Mouse (Mus musculus) cerebellum, adult 9-11 months (tissue): ENCODE measurements at regions not wholly inside any gene's neighbourhood (a gene's known extent, or its start where the extent isn't known, plus 50 kb on each side); places are given as distances from the start of the nearest gene placed in this dataset.

Experiments used
- DNase-seq: peaks from one replicate; pipeline ENCODE4 v3.0.0; 2022

DNA sequence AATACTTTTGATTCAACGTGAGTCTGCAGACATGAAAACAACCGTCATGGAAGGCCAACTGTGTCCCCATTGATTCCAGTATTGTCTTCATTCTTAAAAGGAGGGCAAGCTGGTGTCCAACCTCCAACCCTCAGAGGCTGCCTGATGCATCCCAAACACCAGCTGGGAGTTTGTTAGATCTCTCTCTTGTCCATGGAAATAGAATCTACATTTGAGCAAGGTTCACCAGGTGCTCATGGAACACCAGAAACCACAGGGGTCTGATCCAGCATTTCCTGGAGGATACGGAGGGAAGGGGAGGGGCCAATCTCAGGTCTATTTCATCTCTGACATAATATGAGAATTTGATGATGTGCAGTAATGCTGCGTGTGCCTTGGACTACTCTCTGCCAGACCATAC, 512.3 kb upstream of the Tbx3 start:
- no peak for DNase-seq

GRCm38 (mm10) chr5:119162132-119162675, 508.3 kb upstream of the Tbx3 start:
- DNase-seq: no peak

DNA sequence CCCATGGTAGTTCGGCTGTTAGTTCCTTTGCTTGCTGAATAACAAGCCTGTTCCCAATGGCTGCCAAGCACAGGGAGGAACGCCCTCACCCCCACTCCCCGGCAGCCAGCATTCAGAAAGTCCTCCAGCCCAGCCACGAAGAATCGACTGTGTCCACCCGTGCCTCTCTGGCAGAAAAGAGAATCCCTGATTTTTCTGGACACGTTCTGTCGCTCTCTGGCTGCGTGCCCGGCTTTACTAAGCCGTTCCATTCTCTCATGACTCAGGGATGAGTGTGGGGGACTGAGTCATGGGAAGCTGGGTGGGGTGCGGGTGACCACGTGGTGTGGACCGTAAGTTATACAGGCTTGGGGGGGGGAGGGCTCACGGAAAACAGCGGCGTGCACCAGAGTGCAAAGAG, 502.8 kb upstream of the Tbx3 start:
- peak; percentile 8 for DNase-seq

- DNase-seq: no peak
These were observed 501.2 kb upstream of the Tbx3 start for GRCm38 (mm10) chr5:119169274-119169673.

- no peak for DNase-seq
These were observed 498.8 kb upstream of the Tbx3 start for GRCm38 (mm10) chr5:119171626-119172025.

DNA sequence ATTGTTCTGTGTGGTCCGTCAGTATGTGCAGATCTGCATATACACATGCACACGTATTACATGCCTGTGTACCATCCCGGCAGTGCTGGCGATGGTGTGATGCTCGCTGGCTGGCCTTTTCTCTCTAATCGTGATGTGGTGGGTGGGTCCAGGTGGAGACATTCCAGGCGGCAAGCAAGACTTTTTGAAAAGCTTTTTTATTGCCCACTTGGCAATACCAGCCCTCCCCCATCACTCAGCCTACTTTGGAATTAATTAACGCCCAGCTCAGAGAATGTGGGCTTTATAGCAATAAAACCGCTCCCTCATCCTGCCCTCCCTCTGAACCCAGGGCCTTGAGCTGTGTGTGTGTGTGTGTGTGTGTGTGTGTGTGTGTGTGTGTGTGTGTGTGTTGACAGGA, 491.7 kb upstream of the Tbx3 start:
- no peak for DNase-seq

- no peak for DNase-seq
These were observed 486.9 kb upstream of the Tbx3 start for GRCm38 (mm10) chr5:119183545-119184047.

DNA sequence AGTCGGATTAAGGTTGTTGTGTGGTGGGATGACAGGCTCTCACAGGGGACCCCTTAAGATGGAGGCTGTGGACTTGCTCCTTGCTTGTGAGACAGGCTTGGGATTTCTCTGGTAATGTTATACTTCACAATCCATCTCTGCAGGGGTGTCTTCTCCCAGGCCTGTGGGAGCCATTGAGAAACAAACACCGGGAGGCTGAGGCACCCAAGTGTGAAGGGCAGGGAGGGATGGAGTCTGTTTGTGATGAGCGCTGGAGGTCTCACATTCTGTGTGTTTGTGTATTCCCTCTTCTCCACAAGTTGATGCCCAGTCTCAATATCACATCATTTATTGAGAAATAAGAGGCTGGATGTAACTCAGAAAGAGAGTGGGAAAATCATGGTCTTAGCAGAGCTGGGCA, 483.9 kb upstream of the Tbx3 start:
- no peak for DNase-seq

GRCm38 (mm10) chr5:119188476-119188875, 482.0 kb upstream of the Tbx3 start:
- DNase-seq: no peak

DNA sequence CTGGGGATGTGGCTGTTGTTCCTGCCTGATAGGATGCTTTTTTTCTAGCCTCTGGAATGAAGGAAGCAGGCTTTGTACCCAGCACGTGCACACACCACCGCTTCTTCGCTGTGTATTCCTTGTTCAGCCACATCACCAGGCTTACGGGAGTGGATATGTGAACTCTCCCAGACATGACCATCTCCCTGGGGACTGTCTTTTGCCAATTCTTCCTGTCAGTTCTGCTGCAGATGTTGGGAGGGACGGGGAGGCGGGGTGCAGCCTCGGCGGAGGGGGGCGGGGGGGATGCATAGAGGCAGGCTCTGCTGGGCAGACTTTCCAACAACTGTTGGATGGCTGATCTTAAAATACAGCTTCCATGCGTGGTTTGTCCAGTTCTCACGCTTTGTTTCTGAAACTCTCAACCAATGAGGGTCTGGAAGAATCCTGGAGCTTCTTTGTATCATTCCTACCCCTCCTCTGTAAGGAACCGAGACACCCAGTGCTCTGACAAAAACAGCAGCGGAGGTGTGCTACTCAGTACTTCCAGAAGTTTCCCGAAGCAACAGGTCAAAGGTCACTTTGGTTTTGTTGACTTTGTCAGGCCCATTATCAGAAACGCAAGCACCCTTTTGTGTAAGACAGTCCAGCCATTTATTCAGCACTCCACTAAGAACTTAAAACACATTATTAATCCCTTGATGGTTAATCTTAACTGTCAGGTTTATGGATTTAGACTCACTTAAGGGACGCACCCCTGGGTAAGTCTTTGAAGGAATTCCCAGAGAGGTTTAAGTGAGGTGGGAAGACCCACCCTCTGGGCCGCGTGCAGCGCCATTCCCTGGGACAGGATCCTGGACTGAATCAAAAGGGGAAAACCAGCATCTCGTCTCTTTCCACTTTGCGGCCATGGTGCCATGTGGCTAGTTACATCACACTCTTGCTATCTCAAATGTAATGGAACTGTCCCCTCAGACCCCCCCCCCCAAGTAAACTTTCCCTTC, 476.5 kb upstream of the Tbx3 start:
- no peak for DNase-seq

GRCm38 (mm10) chr5:119199906-119200305, 470.6 kb upstream of the Tbx3 start:
- DNase-seq: no peak

- DNase-seq: no peak
These were observed 469.2 kb upstream of the Tbx3 start for GRCm38 (mm10) chr5:119201251-119201650.

GRCm38 (mm10) chr5:119204736-119205135, 465.7 kb upstream of the Tbx3 start:
- no peak for DNase-seq

- no peak for DNase-seq
These were observed 462.4 kb upstream of the Tbx3 start for GRCm38 (mm10) chr5:119208077-119208476.

- no peak for DNase-seq
These were observed 457.3 kb upstream of the Tbx3 start for GRCm38 (mm10) chr5:119213196-119213595.

DNA sequence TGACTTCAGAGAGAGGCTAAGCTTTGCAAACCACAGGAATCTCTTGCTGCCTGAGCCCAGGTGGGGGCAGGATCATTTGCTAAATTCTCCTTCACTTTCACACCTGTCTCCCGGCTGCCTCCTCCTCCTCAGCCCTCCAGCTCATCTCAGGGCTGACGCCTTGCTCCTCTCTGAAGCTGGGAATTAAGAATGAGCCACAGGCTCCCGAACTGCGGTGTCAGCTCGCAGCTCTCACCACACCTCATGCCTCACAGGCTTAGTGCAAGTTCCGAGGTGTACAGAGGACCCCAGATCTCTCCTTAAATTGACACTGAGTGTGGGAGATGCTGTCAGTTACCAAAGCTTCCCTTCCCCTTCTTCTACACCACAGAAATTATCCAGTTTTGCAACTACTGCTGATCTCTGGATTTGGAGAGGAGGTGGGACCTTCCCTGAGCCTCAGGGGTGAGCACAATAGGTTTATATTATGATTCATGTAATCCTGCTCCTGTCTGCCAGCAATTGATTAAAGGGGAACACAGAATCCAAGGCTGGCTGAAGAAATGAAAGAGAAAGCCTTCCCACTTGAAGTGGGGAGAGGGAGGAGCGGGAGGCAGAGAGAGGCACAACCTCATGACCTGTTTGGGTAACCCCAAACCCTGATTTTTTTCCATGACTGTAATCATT, 456.6 kb upstream of the Tbx3 start:
- no peak for DNase-seq

DNA sequence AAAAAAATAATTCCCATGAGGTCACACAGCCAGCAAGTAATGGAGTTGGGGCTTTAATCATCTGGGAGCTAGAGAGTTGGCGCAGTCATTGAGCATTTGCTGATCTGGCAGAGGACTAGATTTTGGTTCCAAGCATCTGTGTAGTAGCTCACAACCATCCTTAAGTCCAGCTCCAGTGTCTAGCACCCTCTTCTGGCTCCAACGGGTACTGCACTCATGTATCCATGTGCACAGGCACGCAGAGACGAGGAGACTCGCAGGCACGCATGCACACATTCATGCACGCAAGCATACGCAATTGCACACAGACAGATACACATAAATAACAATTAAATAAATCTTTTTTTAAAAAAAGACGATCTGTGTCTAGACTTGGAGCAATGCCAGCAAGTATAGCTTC, 455.5 kb upstream of the Tbx3 start:
- DNase-seq: no peak

- DNase-seq: no peak
These were observed 455.1 kb upstream of the Tbx3 start for GRCm38 (mm10) chr5:119215364-119215763.

DNA sequence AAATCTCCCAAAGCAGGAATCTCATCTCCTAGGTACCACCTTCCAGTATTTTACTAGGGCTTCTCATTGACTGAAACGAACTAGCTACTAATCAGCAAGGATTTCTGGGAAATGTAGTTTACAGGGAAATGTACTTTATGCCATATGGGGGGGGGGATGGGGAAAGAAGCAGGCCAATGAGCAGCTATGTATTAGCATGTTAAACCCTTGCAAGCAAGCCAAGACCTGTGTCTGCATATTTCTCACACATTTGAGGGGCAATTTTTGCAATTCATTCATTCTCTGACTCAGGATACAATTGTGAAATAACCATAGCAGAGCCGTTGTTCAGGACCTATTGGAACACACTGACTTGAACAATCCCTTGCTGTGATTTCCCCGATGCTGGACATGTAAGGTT, 454.3 kb upstream of the Tbx3 start:
- no peak for DNase-seq

GRCm38 (mm10) chr5:119217077-119217476, 453.4 kb upstream of the Tbx3 start:
- DNase-seq: no peak

GRCm38 (mm10) chr5:119228691-119229090, 441.8 kb upstream of the Tbx3 start:
- no peak for DNase-seq

DNA sequence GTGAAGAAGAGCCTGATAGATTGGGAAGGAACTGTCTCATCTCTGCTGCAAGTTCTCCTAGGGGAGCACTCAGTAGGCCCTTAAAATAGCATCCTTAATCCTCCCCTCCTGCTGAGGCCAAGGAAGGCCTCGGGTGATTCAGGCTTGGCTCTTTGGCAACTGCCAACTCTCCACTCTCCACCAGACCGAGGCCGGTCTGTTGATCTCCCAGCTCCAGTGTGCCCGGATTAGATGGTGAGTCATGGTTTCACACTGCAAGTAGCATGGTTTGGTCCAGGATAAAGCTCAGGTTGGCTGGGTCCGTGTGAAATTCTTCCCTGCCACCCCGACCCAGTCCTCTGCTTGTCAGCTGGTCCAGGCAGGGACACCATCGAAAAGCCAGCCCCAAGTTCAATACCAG, 437.5 kb upstream of the Tbx3 start:
- peak; percentile 66 for DNase-seq

DNA sequence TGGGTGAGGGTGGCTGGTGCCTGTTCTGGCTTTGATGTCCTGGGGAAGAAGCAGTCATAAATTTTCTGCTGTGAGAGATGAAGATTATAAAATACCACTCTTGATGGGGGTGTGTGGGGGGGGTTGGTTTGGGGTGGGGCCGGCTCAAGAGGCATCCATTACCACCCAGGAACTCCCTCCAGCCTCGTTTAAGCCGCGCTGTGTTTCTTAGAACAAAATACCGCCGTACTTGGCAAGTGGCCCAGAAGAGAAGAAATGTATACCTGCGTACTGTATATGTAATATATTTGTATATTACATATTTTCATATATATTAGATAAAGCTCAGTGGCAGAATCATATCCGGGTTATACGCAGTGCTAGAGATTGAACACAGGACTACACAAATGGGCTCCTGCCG, 434.6 kb upstream of the Tbx3 start:
- no peak for DNase-seq

DNA sequence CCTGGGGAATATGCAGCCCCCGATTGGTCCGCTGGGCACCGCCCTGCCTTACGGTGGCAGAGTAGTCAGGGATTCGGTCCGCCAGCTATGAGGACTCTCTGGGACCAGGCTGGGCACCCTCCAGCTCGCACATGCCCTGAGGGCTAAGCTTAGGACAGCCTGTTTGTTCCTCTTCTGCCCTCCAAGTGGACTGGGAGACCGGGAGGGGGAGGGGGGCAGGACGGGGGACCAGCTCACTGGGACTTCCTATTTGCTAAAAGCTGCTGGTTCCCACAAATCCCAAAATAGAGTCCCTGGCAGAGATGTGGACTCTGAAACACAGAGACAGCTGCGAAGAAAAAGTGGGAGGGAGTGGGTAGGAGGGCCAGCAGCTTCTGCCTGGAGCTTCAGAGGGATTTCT, 423.6 kb upstream of the Tbx3 start:
- DNase-seq: no peak
